Mouse (Mus musculus): Measurements from ENCODE around the gene Hoxb5. TPM values are rescaled to one million over a fixed set of nuclear protein-coding genes. Genes with fewer than 3 reads are reported as not detected.

Gene Hoxb5
- polyA plus RNA-seq, 1 experiment from 2014 or later, result not detected

GRCm38 (mm10) chr11:96341701-96342575 is 38.8 kb downstream of the Hoxb5 start:
- Histone ChIP-seq H3K4me1 (replicated peaks; ENCODE audit: control insufficient read depth, insufficient read depth, low read length) (peaks cover 5% of the 10 kb centered on the region), H3K27me3 (replicated peaks; ENCODE audit: control insufficient read depth, insufficient read depth, low read length) (peaks cover 91% of the 10 kb centered on the region), H3K36me3 (ENCODE audit: control insufficient read depth, insufficient read depth) (no peaks in the 10 kb centered on the region), H3K4me2 (ENCODE audit: low read length) (no peak overlapping the region), H3K4me3 (replicated peaks; ENCODE audit: low read length) (no peak overlapping the region), H3K27ac (ENCODE audit: low read length) (no peak overlapping the region), H3K9ac (replicated peaks; ENCODE audit: low read depth, low read length) (no peak overlapping the region), H3K9me3 (ENCODE audit: control insufficient read depth, low read length) (no peaks in the 10 kb centered on the region)
- ATAC-seq, result no peak
- WGBS, result under 1% methylated on average over 40 of the region's 40 CpGs

- Histone ChIP-seq H3K4me3 (replicated peaks; ENCODE audit: low read length) (no peak overlapping the region), H3K9ac (replicated peaks; ENCODE audit: low read depth, low read length) (no peak overlapping the region), H3K36me3 (ENCODE audit: control insufficient read depth, insufficient read depth) (no peaks in the 10 kb centered on the region), H3K9me3 (ENCODE audit: control insufficient read depth, low read length) (no peaks in the 10 kb centered on the region), H3K27me3 (replicated peaks; ENCODE audit: control insufficient read depth, insufficient read depth, low read length) (peaks cover 89% of the 10 kb centered on the region), H3K4me1 (replicated peaks; ENCODE audit: control insufficient read depth, insufficient read depth, low read length) (peaks cover 5% of the 10 kb centered on the region), H3K4me2 (ENCODE audit: low read length) (no peak overlapping the region), H3K27ac (ENCODE audit: low read length) (no peak overlapping the region)
- 2% methylated on average over 4 of the region's 4 CpGs for WGBS
- ATAC-seq, result no peak
Measured at GRCm38 (mm10) chr11:96342576-96342930, 39.4 kb downstream of the Hoxb5 start.

GRCm38 (mm10) chr11:96343206-96343745 is 40.1 kb downstream of the Hoxb5 start:
- WGBS, result 5% methylated on average over 2 of the region's 2 CpGs
- no peak overlapping the region for H3K27ac ChIP-seq (ENCODE audit: low read length)

GRCm38 (mm10) chr11:96344061-96344877 is 41.1 kb downstream of the Hoxb5 start:
- no peak overlapping the region for H3K27ac ChIP-seq (ENCODE audit: low read length)
- H3K27me3 ChIP-seq (replicated peaks; ENCODE audit: control insufficient read depth, insufficient read depth, low read length), result peaks cover 88% of the 10 kb centered on the region
- no peaks in the 10 kb centered on the region for H3K9me3 ChIP-seq (ENCODE audit: control insufficient read depth, low read length)
- peaks cover 5% of the 10 kb centered on the region for H3K4me1 ChIP-seq (replicated peaks; ENCODE audit: control insufficient read depth, insufficient read depth, low read length)
- under 1% methylated on average over 40 of the region's 40 CpGs for WGBS
- ATAC-seq, result no peak
- H3K4me2 ChIP-seq (ENCODE audit: low read length), result no peak overlapping the region
- H3K9ac ChIP-seq (replicated peaks; ENCODE audit: low read depth, low read length), result no peak overlapping the region
- H3K4me3 ChIP-seq (replicated peaks; ENCODE audit: low read length), result no peak overlapping the region
- H3K36me3 ChIP-seq (ENCODE audit: control insufficient read depth, insufficient read depth), result no peaks in the 10 kb centered on the region

More at GRCm38 (mm10) chr11:96343206-96343745, 40.1 kb downstream of the Hoxb5 start:
- Histone ChIP-seq H3K9me3 (ENCODE audit: control insufficient read depth, low read length) (no peaks in the 10 kb centered on the region), H3K36me3 (ENCODE audit: control insufficient read depth, insufficient read depth) (no peaks in the 10 kb centered on the region), H3K4me2 (ENCODE audit: low read length) (no peak overlapping the region), H3K4me1 (replicated peaks; ENCODE audit: control insufficient read depth, insufficient read depth, low read length) (peaks cover 5% of the 10 kb centered on the region), H3K27me3 (replicated peaks; ENCODE audit: control insufficient read depth, insufficient read depth, low read length) (peaks cover 88% of the 10 kb centered on the region), H3K9ac (replicated peaks; ENCODE audit: low read depth, low read length) (no peak overlapping the region), H3K4me3 (replicated peaks; ENCODE audit: low read length) (no peak overlapping the region)
- no peak for ATAC-seq

GRCm38 (mm10) chr11:96344878-96345159 is 41.7 kb downstream of the Hoxb5 start:
- Histone ChIP-seq H3K36me3 (ENCODE audit: control insufficient read depth, insufficient read depth) (no peaks in the 10 kb centered on the region), H3K4me1 (replicated peaks; ENCODE audit: control insufficient read depth, insufficient read depth, low read length) (peaks cover 5% of the 10 kb centered on the region), H3K27me3 (replicated peaks; ENCODE audit: control insufficient read depth, insufficient read depth, low read length) (peaks cover 88% of the 10 kb centered on the region), H3K4me3 (replicated peaks; ENCODE audit: low read length) (no peak overlapping the region), H3K9ac (replicated peaks; ENCODE audit: low read depth, low read length) (no peak overlapping the region), H3K4me2 (ENCODE audit: low read length) (no peak overlapping the region), H3K9me3 (ENCODE audit: control insufficient read depth, low read length) (no peaks in the 10 kb centered on the region), H3K27ac (ENCODE audit: low read length) (no peak overlapping the region)
- WGBS, result 4% methylated on average over 6 of the region's 6 CpGs
- ATAC-seq, result no peak

GRCm38 (mm10) chr11:96345220-96345892 is 42.2 kb downstream of the Hoxb5 start:
- no peaks in the 10 kb centered on the region for H3K9me3 ChIP-seq (ENCODE audit: control insufficient read depth, low read length)
- H3K4me1 ChIP-seq (replicated peaks; ENCODE audit: control insufficient read depth, insufficient read depth, low read length), result peaks cover 5% of the 10 kb centered on the region
- 2% methylated on average over 50 of the region's 56 CpGs for WGBS
- H3K27ac ChIP-seq (ENCODE audit: low read length), result no peak overlapping the region
- H3K36me3 ChIP-seq (ENCODE audit: control insufficient read depth, insufficient read depth), result no peaks in the 10 kb centered on the region
- peaks cover 87% of the 10 kb centered on the region for H3K27me3 ChIP-seq (replicated peaks; ENCODE audit: control insufficient read depth, insufficient read depth, low read length)
- no peak for ATAC-seq
- no peak overlapping the region for H3K4me3 ChIP-seq (replicated peaks; ENCODE audit: low read length)
- H3K9ac ChIP-seq (replicated peaks; ENCODE audit: low read depth, low read length), result no peak overlapping the region
- no peak overlapping the region for H3K4me2 ChIP-seq (ENCODE audit: low read length)

- ATAC-seq, result no peak
- Histone ChIP-seq H3K27me3 (replicated peaks; ENCODE audit: control insufficient read depth, insufficient read depth, low read length) (peaks cover 91% of the 10 kb centered on the region), H3K4me2 (ENCODE audit: low read length) (no peak overlapping the region), H3K9me3 (ENCODE audit: control insufficient read depth, low read length) (no peaks in the 10 kb centered on the region), H3K4me3 (replicated peaks; ENCODE audit: low read length) (no peak overlapping the region), H3K27ac (ENCODE audit: low read length) (no peak overlapping the region), H3K4me1 (replicated peaks; ENCODE audit: control insufficient read depth, insufficient read depth, low read length) (peaks cover 5% of the 10 kb centered on the region), H3K9ac (replicated peaks; ENCODE audit: low read depth, low read length) (no peak overlapping the region), H3K36me3 (ENCODE audit: control insufficient read depth, insufficient read depth) (no peaks in the 10 kb centered on the region)
- WGBS, result under 1% methylated on average over 39 of the region's 45 CpGs
Measured at GRCm38 (mm10) chr11:96345893-96346806, 43.0 kb downstream of the Hoxb5 start.

GRCm38 (mm10) chr11:96346916-96347520 is 43.9 kb downstream of the Hoxb5 start:
- Histone ChIP-seq H3K4me3 (replicated peaks; ENCODE audit: low read length) (no peak overlapping the region), H3K36me3 (ENCODE audit: control insufficient read depth, insufficient read depth) (no peaks in the 10 kb centered on the region), H3K9me3 (ENCODE audit: control insufficient read depth, low read length) (no peaks in the 10 kb centered on the region), H3K4me1 (replicated peaks; ENCODE audit: control insufficient read depth, insufficient read depth, low read length) (peaks cover 5% of the 10 kb centered on the region; the same call in 1 of the 2 replicates), H3K27me3 (replicated peaks; ENCODE audit: control insufficient read depth, insufficient read depth, low read length) (peaks cover 94% of the 10 kb centered on the region), H3K4me2 (ENCODE audit: low read length) (no peak overlapping the region), H3K27ac (ENCODE audit: low read length) (no peak overlapping the region), H3K9ac (replicated peaks; ENCODE audit: low read depth, low read length) (no peak overlapping the region)
- 5% methylated on average over 5 of the region's 5 CpGs for WGBS
- no peak for ATAC-seq
